Mouse (Mus musculus): ENCODE results near the gene Gm4559.
A peak's percentile ranks its signal among the peaks of the same experiment; 100 is the strongest.
"Not testable (repeated sequence)": the region's sequence is repeated elsewhere in the genome, so short reads cannot be mapped to it uniquely, and the experiment has no call there.

The Gm4559 gene

DNA sequence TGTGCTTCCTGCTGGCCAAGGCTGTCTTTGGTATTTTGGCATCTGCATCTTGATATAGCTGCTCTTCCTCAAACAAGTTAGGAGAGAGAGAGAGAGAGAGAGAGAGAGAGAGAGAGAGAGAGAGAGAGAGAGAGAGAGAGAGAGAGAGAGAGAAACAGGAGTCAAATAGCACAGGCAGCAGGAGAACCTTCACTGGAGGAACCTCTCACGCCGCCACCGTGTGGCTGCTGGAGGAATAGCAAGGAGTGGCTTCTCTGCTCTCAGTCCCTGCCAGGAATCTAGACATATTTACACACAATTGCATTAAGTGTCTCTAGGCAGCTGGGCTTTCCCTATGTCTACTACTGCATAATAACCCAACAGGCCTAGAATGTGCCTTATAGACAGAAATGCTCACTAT lies 4.0 kb upstream of the Gm4559 start:
- peak in 1 of 2 experiments; percentile 11 for DNase-seq (ENCODE audit: low spot score in 2 of 2)

DNA sequence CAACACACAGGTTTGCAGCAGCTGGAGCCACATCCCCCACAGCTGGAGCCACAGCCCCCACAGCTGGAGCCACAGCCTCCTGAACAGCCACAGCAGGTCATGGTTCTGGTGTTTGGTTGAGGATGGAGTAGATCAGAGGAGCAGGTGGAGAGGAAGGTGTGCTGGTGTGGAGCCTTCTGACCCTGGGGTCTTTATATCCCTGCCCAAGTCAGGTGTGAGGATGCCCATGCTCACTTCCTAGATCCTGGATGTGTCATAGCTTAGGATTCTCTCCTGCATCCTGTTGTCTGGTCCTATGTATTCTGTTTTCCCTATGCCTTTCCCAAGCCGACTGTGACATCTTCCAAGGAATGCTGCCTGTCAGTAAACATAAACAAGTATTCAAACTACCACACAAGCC lies 15.9 kb downstream of the Gm4559 start, which contains the start of gene Gm2431:
TSS of gene Gm2431 (minus strand) at position 101 of the 400 bp plus-strand sequence.
- DNase-seq (ENCODE audit: low spot score in 2 of 2) = not testable (repeated sequence)

DNA sequence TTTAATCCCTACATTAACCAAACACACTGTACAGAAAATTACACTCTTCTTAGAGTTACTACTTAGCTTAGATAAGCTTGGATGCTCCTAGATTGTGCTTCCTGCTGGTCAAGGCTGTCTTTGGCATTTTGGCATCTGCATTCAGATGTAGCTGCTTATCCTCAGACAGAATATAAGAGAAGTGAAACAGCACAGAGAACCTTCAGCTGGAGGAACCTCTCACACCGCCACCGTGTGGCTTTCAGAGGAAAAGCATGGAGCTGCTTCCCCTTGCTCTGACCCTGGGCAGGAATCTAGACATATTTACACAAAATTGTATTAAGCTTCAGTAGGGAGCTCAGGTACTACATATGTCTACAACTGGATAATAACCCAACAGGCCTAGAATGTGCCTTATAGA lies 18.6 kb downstream of the Gm4559 start:
- peak in 1 of 2 experiments; percentile 2 for DNase-seq (ENCODE audit: low spot score in 2 of 2)

DNA sequence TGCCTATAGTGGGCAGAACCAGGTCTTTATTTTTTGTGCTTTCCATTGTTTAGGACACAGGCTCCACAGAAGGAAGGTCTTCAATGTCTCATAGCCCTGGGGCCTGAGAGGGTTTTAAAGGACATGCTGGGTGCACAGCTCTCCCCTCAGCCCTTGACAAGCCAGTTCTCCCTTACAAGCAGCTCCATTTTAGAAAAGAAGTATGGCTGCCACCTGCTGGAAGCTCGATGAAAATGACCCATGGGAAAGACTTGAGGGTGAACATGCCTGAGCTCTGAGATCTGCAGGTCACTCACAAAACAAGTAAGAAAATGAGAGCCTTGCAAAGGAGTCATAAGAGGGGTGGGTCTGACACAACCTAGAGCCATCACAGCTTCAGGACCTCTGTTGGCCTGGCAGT lies 24.3 kb downstream of the Gm4559 start:
- DNase-seq (ENCODE audit: low spot score in 2 of 2) = no peak

DNA sequence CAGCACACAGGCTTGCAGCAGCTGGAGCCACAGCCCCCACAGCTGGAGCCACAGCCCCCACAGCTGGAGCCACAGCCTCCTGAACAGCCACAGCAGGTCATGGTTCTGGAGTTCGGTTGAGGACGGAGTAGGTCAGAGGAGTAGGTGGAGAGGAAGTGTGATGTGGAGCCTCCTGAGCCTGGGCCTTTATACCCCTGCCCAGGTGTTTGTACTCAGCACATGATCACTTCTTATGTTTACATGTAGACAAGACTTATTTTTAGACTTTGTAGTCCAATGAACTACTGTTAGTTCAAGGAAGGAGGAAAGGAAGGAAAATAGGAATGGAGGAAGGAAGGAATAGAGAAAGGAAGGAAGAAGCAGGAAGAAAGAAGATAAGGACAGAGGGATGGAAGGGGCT lies 33.2 kb downstream of the Gm4559 start, which contains the start of gene Gm40460:
TSS of gene Gm40460 (minus strand) at position 101 of the 400 bp plus-strand sequence.
- DNase-seq (ENCODE audit: low spot score in 2 of 2) = no peak

DNA sequence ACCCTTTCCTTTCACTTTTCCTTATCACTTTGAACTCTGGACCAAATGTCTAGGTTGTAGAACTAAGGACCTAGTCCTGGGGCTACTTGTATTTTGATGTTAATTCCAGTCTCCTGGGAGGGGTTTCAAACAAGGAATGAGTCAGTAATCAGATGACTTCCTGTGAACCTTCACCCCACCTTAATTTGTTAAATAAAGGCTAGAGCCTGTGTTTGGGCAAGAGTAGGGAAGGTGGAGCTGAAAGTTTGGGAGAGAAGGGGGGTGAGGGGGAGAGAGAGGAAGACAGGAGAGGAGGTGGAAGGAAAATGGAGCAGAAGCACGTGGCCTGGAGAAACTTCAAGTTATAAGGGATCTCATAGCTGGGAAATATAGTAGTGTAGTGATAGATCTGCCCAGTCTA lies 42.6 kb downstream of the Gm4559 start:
- DNase-seq (ENCODE audit: low spot score in 2 of 2) = no peak

DNA sequence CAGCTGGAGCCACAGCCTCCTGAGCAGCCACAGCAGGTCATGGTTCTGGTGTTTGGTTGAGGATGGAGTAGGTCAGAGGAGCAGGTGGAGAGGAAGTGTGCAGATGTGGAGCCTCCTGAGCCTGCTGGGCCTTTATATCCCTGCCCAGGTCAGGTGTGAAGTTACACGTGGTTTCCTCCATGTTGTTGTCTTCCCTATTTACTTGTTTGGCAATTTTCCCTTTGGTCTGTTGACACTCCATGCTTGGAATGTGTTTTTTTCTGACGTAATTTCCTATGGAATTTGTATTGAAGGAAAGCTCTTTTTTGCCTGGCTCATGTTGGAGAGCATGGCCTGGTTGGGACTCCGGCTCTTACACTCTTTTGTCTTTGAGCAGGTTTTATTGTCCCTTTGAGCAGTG lies 44.3 kb downstream of the Gm4559 start, which contains the start of gene Krtap5-5:
TSS of gene Krtap5-5 (minus strand) at position 101 of the 400 bp plus-strand sequence.
- DNase-seq (ENCODE audit: low spot score in 2 of 2) = not testable (repeated sequence)

DNA sequence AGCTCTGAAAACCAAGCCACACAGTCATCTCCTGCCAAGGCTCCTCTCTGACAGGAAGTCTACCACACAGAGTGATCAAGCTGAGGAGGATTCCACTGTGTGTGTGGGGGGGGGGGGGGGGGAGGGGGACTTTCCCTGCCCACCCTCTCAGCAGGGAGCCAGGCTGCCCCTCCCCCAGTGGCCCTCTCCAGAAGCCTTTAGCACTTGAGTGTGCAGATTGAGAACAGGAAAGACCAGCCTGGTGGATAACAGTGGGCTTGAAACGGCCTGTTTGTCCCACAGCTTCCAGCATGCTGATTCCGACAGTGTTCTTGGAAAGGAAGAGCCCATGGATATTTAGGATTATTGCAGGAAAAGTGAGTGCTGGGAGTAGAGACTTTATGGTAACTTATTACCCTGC lies 49.6 kb downstream of the Gm4559 start:
- DNase-seq (ENCODE audit: low spot score in 2 of 2) = no peak
